Mouse (Mus musculus) heart, postnatal 14 days (tissue): ENCODE measurements at regions not wholly inside any gene's neighbourhood (a gene's known extent, or its start where the extent isn't known, plus 50 kb on each side); places are given as distances from the start of the nearest gene placed in this dataset.

ENCODE experiments used
- DNase-seq, 2 experiments: peaks; one replicate each; pipeline ENCODE4 v3.0.0; 2021 to 2022
- intact Hi-C: fragments of 180-260 bp; cut with DNase I; formaldehyde crosslinking; loops from one replicate; pipeline ENCODE4 v1.15.1; 2025

DNA sequence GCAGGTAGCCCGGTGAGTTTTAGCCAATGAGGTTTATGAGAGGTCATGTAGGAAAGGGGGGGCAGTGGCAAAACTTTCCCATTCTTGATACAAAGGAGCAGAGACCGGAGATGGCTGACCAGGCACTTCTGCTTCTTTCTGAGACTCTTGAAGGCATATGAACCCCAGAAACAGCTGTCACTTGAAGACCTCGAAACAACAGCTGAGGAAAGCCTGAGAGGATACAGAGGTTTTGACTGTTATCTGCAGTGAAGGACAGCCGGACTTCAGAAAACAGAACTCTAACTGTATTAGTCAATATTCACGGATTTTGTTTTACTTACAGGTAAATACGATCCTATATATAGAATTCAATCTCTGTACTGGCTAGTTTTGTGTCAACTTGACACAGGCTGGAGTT lies 50.0 kb upstream of the Tiparp start:
- DNase-seq: no peak
- intact Hi-C loops: no loop called here

DNA sequence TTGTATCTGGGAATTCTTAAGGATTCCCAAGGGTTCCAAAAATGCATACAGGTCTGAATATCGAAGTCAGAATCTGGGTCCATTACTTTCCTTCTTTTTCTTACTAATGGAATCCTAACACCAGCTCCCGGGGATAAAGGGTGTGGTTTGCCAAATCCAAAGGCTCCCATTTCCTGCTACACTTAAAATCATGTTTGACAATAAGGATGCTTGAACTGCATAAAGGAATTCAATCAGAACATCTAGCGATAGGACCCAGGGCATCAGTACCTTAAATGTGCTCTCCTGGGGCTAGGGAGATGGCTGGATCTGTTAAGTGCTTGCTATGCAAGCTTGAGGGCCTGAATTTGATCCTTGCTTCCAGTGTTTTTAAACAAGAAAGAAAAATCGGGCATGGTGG lies 51.1 kb upstream of the Tiparp start:
- DNase-seq: no peak
- intact Hi-C loops: no loop called here

DNA sequence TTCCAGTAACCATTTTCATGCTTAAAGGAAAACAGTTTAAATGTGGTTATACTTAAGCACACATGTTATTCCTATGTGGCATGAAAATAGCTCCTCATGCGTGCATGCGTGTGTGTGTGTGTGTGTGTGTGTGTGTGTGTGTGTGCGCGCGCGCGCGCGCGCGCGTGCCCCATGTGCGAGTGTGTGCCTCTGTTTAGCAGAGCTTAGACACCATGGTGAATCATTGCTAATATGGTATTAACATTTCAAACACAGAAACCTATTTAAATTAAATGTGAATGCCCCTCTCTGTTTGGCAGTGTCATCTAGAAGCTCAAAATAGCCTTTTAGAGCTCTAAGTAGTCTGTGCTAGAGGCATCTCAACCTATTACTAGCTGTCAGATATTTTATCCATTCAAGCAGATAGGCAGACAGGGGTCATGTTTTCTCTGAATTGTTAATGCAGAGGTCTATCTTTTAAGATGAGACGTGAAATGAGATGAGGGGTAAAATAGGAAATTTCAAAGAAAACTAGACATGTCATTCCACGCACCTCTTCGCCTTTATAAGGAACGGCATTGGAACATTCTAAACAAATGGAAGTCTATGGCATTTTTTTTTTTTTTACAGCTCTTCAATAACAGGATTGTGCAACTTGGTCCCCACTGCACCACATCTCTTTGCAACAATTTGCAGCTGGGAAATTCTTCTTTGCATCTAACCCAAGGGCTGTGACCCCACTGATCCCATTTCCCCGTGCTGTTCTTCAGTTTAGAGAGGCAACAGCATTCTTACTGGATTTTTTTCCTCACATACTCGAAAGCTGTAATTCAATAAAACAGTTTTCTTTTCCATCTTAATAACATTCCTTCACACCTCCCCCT lies 51.9 kb upstream of the Tiparp start:
- no peak for DNase-seq
- intact Hi-C loops: no loop called here

DNA sequence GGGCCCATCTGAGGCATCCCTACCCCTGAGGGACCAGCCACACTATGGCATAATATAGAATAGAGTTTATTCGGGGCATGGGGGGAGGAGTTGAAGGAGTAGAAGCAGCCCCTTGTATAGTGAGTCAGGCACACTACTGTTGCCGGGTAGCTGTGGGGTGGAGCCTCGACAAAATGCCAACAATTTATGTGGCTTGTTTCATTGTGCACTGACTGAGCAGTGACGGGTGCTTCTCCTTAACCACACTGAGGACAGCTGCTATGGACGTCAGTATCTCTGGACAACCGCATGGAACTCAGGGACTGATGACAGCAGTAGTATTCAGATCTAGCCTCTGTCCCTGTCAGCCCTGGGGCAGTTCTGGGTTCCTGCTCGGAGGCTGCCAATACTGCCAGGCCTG lies 53.6 kb upstream of the Tiparp start:
- intact Hi-C loops: no loop called here
- no peak for DNase-seq

DNA sequence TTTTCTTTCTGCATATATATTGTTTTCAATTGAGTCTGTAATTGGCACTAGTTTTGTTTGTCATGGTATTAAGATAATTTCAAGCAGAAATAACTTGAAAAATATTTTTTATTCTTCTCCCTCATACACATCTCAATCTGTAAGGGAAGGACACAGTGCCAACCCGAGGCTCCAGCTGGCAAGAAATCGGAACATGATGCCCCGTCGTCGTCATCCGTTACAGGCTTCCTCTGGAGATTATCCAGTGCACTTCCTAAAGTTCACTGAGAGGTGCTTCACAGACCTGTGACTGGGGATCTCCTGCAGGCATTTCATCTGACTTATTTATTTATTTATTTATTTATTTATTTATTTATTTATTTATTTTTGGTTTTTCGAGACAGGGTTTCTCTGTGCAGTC lies 56.4 kb upstream of the Tiparp start:
- intact Hi-C loops: no loop called here
- DNase-seq: no peak

DNA sequence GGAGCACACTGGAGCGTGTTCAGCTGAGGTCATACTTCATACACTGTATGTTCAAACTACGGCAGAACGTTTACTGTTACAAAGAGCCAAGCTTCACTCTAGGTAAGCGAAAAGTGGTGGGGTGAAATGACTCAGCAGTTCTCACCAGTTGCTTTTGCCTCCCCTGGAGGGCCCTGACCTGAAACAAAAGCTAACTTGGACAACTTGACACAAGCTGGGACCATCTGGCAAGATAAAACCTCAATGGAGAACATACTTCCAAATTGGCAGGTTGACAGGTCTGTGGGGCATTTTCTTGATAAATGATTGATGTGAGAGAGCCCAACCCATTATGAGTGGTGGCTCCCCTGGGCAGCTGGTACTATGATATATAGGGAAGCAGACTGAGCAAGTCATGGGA lies 59.0 kb upstream of the Tiparp start:
- no peak for DNase-seq
- intact Hi-C loops: no loop called here

DNA sequence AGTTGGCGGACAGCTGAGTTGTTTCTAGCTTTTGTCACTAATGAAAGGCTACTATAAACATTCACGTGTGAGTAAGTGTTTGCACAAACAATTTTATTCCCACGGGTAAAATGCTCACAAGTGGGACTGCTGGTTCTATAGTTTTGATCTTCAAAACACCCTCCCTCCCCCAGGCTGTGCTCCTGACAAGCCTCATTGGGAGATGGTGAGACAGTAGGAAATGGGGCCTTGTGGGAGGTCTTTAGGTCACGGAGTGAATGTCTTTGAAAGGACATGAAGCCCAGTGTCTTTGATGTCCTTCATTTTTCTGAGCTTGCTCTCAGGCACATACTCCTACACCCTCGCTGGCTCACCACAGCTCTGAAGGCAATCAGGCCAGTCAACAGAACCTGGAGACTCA lies 63.4 kb upstream of the Tiparp start:
- DNase-seq: no peak
- intact Hi-C loops: no loop called here

DNA sequence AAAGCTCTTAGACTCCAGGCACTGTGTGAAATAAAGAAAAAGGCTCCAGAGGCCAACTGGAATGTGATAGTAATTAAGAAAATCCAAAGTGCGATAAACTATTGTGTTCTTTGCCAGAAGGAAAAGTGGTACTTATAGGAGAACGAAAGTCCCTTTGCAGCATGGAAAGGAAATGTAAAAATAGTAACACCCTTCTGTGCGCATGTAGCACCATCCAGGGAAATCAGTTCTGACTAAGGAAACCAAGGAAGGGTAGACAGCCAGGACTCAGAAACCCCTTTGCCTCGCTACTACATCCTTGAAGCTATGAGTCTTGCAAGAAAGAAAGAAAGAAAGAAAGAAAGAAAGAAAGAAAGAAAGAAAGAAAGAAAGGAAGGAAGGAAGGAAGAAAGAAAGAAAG lies 67.3 kb upstream of the Tiparp start:
- intact Hi-C loops: no loop called here
- DNase-seq: no peak

DNA sequence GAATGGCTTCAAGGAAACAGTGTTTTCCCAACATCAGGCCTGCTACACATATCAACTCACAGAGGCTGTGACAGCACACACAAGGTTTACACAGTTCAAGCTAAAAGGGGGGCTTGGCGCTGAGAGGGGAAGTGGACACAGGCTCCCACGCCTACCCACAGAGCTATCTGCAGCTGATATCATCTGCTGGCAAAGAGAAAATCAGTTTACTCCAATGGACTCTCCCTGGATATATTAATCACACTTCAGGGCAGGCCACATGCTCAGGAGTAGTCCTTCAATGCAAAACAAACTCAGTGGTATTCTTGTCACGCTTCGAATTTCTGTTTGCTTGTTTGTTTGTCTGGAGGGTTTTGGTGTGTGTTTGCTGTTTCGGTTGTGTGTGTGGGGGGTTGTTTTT lies 67.3 kb upstream of the Ssr3 start:
- intact Hi-C loops: no loop called here
- DNase-seq: no peak

DNA sequence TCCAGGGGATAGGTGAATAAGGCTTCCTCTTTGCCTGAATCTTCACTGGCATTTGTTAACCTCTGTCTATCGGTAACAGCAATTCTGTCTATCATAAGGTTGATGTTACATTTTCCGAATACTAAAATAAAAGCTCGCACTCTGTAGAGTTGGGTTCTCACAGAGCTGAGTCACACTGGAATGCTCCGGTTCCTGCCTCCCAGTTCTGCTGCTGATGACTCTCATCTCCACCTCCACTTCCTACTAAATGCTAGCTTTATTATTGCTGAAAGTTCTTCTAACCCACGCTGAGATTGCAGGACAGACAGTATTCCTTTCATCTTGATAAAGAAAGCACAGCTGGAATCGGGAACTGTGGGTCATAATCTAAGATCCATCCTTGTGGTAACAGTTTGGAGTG lies 65.5 kb upstream of the Ssr3 start:
- intact Hi-C loops: no loop called here
- DNase-seq: no peak

DNA sequence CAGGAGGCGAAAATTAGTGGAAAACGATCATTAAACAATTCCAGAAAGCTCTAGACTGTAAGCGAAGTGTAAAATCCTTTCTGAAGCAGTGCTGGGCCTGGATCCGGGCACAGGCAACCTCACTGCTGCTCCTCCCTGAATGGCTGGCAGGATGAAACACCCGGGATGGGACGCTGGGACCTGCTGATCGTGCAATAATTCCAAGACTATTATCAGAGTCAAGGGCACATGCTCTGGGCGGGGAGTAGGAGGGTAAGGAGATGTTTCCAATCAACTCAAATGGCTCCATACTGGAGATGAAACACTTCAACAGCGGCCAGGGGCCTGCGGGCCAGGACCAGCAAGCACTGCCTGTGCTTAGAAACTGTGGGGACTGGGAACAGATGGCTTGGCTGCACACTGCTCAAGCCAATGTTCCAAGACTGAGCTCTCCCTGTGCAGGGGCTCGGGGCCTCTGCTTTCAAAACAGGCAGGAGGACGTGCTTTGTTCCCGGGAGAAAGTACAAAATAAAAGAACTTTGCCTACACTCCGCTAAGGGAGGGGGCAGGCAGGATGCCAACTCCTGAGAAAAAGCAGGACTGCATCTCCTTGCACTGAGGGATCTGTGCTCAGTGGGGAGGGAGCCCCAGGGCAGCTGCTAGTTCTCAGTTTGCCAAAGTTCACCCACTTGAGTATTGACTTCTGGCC lies 63.3 kb upstream of the Ssr3 start:
- peak; percentile 67 to 70 for DNase-seq
- intact Hi-C loops: no loop called here

DNA sequence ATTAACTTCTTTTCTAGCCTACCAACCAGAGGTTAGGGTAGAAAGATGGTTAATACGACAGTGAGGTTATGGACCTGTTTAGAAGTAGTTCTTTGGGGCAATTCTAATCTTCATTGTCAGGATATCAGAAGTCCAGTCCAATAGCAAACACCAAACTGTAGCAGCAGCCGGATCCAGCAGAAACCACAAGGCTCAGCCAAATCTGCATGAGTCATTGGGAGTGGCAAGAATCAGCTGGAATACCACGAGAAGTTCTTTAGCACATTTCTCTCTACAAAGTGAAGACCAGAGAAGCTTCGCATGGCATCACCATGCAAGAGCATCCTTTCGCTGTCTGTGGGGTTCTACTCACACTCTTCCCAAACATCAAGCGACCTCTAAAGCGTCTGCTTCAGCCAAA lies 61.9 kb upstream of the Ssr3 start:
- intact Hi-C loops: no loop called here
- DNase-seq: no peak

DNA sequence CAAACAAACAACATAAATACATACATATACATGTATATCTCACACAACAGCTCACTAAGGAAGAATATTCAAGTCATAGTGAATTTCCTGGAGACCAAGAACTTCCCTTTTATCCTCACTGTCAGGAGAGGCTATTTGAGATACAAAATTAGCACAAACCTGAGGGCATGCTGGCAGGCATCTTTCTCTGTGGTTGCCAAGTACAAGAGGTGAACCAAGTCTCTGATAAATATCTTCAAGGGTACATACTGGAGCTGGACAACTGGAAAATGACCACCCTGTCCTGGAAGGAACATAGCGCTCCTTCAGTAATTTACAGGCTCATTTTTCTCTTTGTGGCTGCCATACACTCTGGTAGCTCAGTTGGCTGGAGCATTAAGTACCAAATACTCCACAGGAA lies 56.8 kb upstream of the Ssr3 start:
- intact Hi-C loops: no loop called here

DNA sequence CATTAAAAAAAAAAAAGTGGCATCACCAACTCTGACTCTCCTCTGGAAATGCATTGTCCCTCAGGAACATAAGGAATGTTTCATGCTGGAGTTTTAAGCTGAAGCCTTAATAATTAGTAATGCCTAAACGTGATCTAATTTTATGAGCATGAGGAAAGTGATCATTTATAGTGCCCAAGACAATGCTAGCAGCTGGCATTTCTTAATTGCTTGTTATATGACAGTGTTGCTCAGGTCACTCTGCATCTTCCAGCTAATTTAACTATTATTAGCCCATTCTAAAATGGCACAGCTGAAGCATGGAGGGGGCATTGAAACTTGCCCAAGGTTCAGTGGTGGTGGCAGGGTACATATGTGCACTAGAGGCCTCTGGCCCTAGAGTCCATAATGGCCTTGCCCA lies 51.3 kb upstream of the Ssr3 start:
- no peak for DNase-seq
- intact Hi-C loops: loop anchor here (5.0 kb wide), 1 partner anchor 84 kb away; the partner anchor contains the start of gene Tiparp

More for the DNA sequence above, 56.8 kb upstream of the Ssr3 start:
- no peak for DNase-seq

DNA sequence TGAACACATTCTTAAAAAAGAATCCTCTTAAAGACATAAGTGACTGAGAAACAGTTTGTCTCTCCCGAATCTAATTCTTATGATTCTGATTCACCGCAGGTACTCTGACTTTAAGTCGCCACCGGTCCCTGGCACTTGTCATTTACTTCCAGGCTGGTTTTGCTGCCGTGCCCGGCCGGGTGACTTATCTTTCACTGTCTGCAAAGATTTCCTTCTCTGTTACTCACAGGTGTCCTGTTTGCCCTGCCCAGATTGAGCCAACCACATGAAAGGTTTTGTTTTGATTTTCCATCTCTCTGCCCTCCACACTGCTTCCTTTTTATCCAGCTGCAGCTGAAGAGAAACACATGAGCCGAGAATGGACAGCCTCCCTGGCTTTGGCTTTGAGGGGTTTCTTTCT lies 50.5 kb upstream of the Ssr3 start:
- intact Hi-C loops: loop anchor here (5.0 kb wide), 1 partner anchor 84 kb away; the partner anchor contains the start of gene Tiparp
- no peak for DNase-seq

DNA sequence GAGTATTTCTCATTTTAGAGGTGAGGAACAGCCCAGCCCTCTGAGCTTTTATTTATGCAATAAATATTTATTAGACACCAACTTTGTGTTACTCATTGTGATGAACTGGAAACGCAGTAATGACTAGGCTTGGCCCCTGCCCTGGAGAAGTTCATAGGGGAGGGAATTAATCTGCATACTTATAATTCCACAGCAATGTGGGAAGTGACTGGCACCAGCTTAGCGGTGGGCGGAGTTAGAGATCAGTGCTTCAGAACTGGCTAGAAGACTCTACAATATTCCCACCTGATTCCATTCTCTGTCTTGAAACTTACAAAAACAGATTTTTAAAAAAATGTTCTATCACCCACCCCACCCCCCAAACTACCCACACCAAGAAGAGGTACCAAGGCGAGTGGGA lies 49.8 kb upstream of the Ssr3 start:
- DNase-seq: peak; percentile 30 to 68
- intact Hi-C loops: loop anchor here (5.0 kb wide), 1 partner anchor 85 kb away; the partner anchor contains the start of gene Tiparp
